Mouse (Mus musculus) E14TG2a.4 (cell line): ENCODE measurements around the gene Pla2g6.

Source experiments
- H3K27me3 ChIP-seq: 2 replicates; pipeline ENCODE4 v1.6.1; 2014; ENCODE audit warnings: low read length, control low read depth; ENCODE audit not compliant: insufficient read depth
- H3K36me3 ChIP-seq: 2 replicates; pipeline ENCODE4 v1.6.1; 2014; ENCODE audit warnings: low read length, control low read depth; ENCODE audit not compliant: insufficient read depth
- H3K4me1 ChIP-seq: replicated peaks from 2 replicates; pipeline ENCODE4 v1.6.1; 2014; ENCODE audit warnings: low read depth, low read length, control low read depth
- H3K4me3 ChIP-seq: replicated peaks from 2 replicates; pipeline ENCODE4 v1.5.1; 2014; ENCODE audit warnings: mild to moderate bottlenecking, low read length
- H3K9me3 ChIP-seq: 2 replicates; pipeline ENCODE4 v1.6.1; 2014; ENCODE audit warnings: low read length, control low read depth
- CTCF ChIP-seq: conservative IDR thresholded peaks from 2 replicates; pipeline ENCODE4 v1.5.1; 2014; ENCODE audit warnings: low read length
- NANOG ChIP-seq: IDR thresholded peaks from 2 replicates; pipeline ENCODE4 v1.6.1; 2014; ENCODE audit warnings: borderline replicate concordance, low read length, mixed read lengths
- POU5F1 ChIP-seq: IDR thresholded peaks from 2 replicates; pipeline ENCODE4 v1.6.1; 2014; ENCODE audit warnings: low read length, borderline replicate concordance

The Pla2g6 gene

DNA sequence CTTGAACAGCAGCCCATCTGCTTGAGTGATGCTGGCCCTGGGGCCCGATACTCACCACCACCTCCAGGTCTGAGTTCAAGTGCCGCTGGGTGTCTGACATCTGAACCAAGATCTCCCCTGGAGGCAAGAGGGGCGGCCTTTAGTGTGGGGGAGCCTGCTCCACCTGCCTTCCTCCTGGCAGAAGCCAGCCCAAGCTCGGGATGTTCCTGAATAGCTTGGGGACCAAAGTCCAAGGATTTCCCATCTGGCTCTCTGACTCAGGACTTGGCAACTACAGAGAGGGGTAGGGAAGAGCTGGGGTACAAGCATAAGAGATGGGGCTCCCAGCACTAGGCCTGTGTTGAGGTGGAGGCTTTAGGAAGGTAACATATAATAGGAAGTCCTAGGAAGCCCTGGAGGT is 44.8 kb downstream of the Pla2g6 start:
- TF ChIP-seq POU5F1: no peak

DNA sequence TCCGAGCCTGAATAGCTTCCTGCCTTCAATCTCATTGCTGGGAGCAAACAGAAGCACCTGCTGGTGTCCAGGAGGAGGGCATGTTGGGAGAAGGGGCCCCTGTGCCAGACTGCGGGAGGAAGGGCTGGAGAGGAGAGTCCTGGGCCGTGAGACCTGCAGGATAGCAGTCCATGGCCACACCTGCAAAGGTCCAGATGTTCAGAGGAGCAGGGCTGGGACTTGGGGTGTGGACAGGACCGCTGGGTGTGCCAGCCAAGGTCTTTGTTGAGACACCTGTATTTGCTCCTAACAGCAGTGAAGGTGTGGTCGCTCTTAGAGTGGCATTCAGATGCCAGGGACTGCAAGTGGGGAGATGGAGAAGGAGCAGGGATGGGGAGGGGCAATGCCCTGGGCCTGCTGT is 45.8 kb downstream of the Pla2g6 start:
- peaks cover 19% of the 10 kb centered on the region for H3K36me3 ChIP-seq
- H3K9me3 ChIP-seq: no peaks in the 10 kb centered on the region
- no peak overlapping the region for H3K4me3 ChIP-seq
- no peaks in the 10 kb centered on the region for H3K27me3 ChIP-seq
- TF ChIP-seq CTCF: no peak
- no peak for TF ChIP-seq NANOG
- no peak for TF ChIP-seq POU5F1
- peaks cover 47% of the 10 kb centered on the region for H3K4me1 ChIP-seq

More for the DNA sequence above, 44.8 kb downstream of the Pla2g6 start:
- Histone ChIP-seq H3K9me3 (no peaks in the 10 kb centered on the region), H3K4me3 (no peak overlapping the region), H3K36me3 (peaks cover 28% of the 10 kb centered on the region), H3K27me3 (no peaks in the 10 kb centered on the region), H3K4me1 (peaks cover 47% of the 10 kb centered on the region)

DNA sequence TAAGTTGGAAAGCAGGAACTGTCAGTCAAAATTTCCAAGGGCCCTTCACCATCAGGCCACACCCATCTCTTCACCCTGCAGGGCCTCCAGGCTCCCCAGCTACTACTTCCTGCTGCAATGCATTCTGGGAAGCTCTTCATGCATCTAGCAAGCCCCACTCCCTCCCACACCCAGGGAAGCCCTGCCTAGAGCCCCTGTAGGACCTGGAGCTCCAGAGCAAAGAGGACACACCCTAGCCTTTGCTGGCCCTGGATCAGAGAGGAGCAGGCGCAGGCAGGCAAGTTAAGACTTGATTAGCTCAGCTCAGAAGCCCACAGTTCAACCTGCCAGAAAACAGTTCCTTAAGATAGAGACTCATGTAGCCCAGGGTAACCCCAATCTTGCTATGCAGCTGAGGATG is 46.8 kb downstream of the Pla2g6 start:
- TF ChIP-seq CTCF: no peak
- no peak for TF ChIP-seq NANOG
- TF ChIP-seq POU5F1: no peak
- no peaks in the 10 kb centered on the region for H3K9me3 ChIP-seq
- H3K4me1 ChIP-seq: peaks cover 47% of the 10 kb centered on the region
- 0 out of 2 replicates have a peak overlapping the region, but pooled peaks have one; percentile 39 for H3K4me3 ChIP-seq
- peaks cover 9% of the 10 kb centered on the region for H3K36me3 ChIP-seq
- H3K27me3 ChIP-seq: no peaks in the 10 kb centered on the region

DNA sequence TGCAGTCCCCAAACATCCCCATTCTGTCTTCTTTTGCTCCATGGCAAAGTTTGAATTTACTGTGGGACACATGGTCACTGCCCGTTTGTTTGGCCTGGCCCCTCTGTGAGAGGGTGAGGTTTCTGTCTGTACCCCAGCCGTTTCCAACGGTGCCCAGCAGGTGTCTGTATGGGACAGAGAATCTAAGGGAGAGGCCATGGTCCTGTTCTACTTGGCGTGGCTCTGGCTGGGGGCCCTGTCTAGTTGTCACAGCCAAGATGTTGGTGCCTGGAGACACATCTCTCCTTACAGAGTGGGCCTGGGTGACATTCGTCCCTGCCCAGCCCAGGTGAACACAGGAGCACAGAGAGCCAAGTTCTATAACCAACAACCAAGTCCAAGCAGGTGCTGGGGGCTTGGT is 47.3 kb downstream of the Pla2g6 start:
- no peaks in the 10 kb centered on the region for H3K9me3 ChIP-seq
- H3K4me3 ChIP-seq: no peak overlapping the region
- H3K36me3 ChIP-seq: peaks cover 3% of the 10 kb centered on the region
- H3K4me1 ChIP-seq: peaks cover 43% of the 10 kb centered on the region
- no peaks in the 10 kb centered on the region for H3K27me3 ChIP-seq
- TF ChIP-seq CTCF (no peak), POU5F1 (no peak), NANOG (no peak)

DNA sequence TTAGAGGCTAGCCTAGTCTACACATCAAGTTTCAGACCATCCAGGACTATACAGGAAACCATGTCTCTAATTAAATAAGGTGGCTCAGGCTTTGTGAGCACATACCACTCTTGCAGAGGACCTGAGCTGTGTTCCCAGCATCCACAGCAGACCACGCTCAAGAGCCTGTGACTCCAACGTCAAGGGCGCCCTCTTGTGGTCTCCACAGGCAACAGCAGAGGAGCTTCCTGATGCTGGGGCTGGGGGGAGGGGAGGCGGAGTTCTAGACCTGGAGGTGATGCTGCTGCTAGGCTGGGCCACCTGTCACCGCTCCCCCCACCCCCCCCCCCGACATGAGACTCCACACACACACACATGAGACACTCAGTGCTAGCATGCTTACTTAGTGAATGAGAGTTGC is 48.0 kb downstream of the Pla2g6 start:
- Histone ChIP-seq H3K4me1 (peaks cover 37% of the 10 kb centered on the region), H3K9me3 (no peaks in the 10 kb centered on the region), H3K4me3 (no peak overlapping the region), H3K36me3 (no peaks in the 10 kb centered on the region), H3K27me3 (no peaks in the 10 kb centered on the region)
- TF ChIP-seq POU5F1: no peak
- TF ChIP-seq CTCF: peak; percentile 93
- no peak for TF ChIP-seq NANOG

DNA sequence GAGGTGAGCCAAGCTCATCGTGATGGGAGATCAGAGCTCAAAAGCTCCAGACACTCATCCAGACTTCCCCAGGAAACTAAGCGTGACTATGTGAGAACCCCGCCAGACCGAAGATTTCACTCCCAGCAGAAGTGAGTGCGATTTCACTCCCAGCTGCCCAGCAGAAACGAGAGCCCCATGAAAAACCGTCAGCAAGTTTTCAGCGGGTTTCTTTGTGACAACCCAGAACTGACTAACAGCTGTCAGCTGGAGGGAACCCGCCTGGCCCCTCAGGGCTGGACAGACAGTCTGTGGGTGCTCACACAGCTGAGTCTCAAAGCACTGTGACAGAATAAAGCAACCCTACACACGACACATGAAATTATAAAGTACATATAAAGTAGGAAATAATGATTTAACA is 50.5 kb downstream of the Pla2g6 start:
- peaks cover 23% of the 10 kb centered on the region for H3K4me1 ChIP-seq
- no peaks in the 10 kb centered on the region for H3K36me3 ChIP-seq
- TF ChIP-seq POU5F1 (no peak), CTCF (no peak), NANOG (no peak)
- H3K9me3 ChIP-seq: no peaks in the 10 kb centered on the region
- peaks cover 12% of the 10 kb centered on the region for H3K27me3 ChIP-seq
- no peak overlapping the region for H3K4me3 ChIP-seq

DNA sequence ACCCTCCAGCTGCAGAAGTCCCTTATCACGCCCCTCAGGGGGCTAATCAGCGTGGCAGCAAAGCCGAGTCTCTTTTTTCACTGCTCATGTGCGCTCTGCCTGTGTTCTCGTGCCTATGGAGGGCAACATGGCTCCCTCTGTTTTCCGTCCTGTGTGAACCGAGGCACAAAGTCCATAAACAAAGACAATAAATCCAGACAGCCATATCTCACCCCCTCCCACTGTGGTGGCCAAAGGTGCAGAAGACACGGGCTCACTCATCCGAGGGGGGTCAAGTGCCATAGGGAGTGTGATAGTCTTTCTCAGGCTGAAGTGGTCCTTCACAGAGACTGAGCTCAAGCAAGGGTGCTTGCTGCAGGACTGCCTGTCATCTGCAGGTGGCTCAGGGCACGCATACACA is 55.2 kb downstream of the Pla2g6 start:
- TF ChIP-seq POU5F1: no peak
- TF ChIP-seq CTCF: no peak
- no peak for TF ChIP-seq NANOG
- H3K4me3 ChIP-seq: no peak overlapping the region
- no peaks in the 10 kb centered on the region for H3K9me3 ChIP-seq
- H3K36me3 ChIP-seq: no peaks in the 10 kb centered on the region
- peaks cover 27% of the 10 kb centered on the region for H3K4me1 ChIP-seq
- H3K27me3 ChIP-seq: peaks cover 37% of the 10 kb centered on the region

DNA sequence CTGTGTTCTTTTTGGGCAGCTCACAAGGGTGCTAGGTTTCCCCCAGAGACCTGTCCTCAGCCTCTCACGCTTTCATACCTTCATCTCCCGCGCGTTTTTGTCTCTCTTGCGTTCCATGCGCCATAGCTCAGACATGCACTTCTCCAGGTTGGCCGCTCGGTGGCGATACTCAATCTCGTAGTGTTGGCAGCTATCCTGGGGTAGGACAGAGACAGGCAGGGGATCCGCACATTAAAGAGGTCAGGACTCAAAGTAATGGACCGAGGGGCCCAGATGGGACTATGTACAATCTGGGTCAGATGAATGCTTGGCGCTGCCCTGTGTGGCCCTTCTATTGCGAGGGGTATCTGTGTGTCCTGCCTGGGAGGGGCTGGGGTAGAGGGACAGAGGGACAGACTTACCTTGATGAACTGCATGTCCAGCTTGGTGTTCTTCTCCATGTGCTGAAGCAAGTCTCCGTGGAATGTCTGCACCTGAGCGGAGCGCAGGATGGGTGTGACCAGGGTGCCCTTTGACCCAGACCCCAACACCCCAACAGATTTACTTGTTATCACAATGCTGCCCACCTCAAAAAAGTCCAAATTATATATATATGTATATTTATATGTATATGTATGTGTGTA is 57.0 kb downstream of the Pla2g6 start:
- Histone ChIP-seq H3K4me1 (peaks cover 27% of the 10 kb centered on the region), H3K9me3 (no peaks in the 10 kb centered on the region), H3K4me3 (peak overlapping the region; percentile 68), H3K36me3 (no peaks in the 10 kb centered on the region), H3K27me3 (peaks cover 53% of the 10 kb centered on the region)
- no peak for TF ChIP-seq NANOG
- peak; percentile 81 for TF ChIP-seq CTCF

DNA sequence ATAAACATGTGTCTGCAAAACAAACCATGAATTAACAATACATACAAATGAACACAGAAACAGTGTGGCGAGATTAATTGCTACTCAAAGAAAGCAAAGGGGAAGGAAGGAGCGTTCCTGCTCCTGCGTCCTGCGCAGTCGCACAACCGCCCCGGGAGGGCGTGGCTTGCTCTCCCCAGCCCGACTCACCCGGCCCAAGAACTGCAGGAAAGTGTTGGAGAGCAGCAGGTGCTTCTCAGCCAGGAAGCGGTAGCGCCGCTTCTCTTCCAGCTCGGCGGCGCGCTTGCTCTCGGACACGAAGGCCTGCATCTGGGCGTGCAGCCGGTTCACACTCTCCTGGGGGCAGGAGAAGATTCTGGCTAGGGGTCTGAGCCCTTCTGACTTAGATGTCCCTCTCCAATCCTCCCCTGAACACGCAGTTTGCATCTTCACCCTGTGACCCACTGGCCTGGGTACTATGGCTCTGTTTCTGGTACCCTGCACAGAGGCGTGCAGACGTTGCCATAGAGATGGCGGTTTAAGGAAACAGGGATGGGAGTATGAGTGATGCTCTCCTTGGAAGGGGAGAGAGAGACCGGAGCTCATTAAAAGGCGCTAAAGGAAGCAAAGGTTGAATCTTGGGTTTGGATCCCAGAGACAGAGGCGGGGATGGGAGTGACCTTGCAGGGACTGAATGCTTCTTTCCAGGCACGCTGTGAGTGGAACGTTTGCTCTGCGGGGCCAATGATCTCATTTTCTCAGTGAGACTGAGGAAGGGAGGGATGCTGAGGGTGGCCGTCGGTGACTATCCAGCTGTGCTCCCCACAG is 57.7 kb downstream of the Pla2g6 start:
- H3K36me3 ChIP-seq: no peaks in the 10 kb centered on the region

More for the DNA sequence above, 57.7 kb downstream of the Pla2g6 start:
- no peak for TF ChIP-seq CTCF
- TF ChIP-seq NANOG: no peak
- TF ChIP-seq POU5F1: no peak
- Histone ChIP-seq H3K27me3 (peaks cover 58% of the 10 kb centered on the region), H3K4me1 (peaks cover 27% of the 10 kb centered on the region), H3K4me3 (peak overlapping the region; percentile 68), H3K9me3 (no peaks in the 10 kb centered on the region)
